Mouse (Mus musculus): ENCODE measurements around the gene Gabarap. TPM values are rescaled to one million over a fixed set of nuclear protein-coding genes. Genes with fewer than 3 reads are reported as not detected.
A peak's percentile ranks its signal among the peaks of the same experiment; 100 is the strongest.

Gabarap gene
- total and polyA plus RNA-seq, 3 experiments = 189 to 352 (median 213) TPM

DNA sequence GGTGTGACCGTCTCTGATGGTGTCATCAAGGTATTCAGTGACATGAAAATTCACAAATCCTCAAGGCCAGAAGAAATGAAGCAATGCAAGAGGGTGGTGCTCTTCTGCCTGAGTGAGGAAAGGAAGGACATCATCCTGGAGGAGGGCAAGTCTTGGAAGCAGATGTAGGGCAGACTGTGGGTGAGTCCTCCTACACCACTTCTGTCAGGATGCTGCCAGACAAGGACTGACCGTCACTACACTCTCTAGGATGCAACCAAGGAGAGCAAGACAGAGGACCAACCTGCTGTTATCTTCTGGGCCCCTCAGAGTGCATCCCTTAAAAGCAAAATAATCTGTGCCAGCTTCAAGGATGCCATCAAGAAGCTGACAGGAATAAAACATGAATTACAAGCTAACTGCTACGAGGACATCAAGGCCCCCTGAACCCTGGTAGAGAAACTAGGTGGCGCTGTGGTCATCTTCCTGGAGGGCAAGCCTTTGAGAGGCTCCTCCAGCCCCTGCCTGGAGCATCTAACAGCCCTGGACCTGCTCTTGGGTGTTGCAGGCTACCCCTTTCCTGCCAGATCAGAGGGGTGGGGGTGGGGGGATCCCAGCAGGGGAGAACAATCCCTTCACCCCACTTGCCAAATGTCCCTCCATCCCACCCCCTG, 40.0 kb upstream of the Gabarap start:
- no peak overlapping the region for H3K9ac ChIP-seq (ENCODE audit: insufficient read depth, low read depth)
- H3K27ac ChIP-seq (ENCODE audit: insufficient read depth, low read depth) = no peak overlapping the region
- TF ChIP-seq SMC3 (IDR thresholded peaks at IDR 0.05; ENCODE audit: low read depth, low read length) (peak; percentile 44), RAD21 (IDR thresholded peaks at IDR 0.05; ENCODE audit: low read depth, low read length) (peak; percentile 56), CTCF (conservative IDR thresholded peaks at IDR 0.05 in 1 of 2, IDR thresholded peaks at IDR 0.05 in 1 of 2; ENCODE audit: low read depth in 2 of 2, low read length in 2 of 2) (peak; percentile 27 to 77; a peak in 3 of 4 replicates), POLR2AphosphoS2 (IDR thresholded peaks at IDR 0.05; ENCODE audit: low read depth, low read length) (no peak), IRF4 (IDR thresholded peaks at IDR 0.05; ENCODE audit: low read depth, low read length) (peak; percentile 68), USF1 (IDR thresholded peaks at IDR 0.05; ENCODE audit: low read depth, low read length) (no peak), MAZ (IDR thresholded peaks at IDR 0.05; ENCODE audit: low read depth, low read length) (0 out of 2 replicates have a peak, but pooled peaks have one; percentile 53), MEF2A (IDR thresholded peaks at IDR 0.05; ENCODE audit: borderline replicate concordance, low read depth, low read length) (no peak), CHD2 (IDR thresholded peaks at IDR 0.05; ENCODE audit: low read length) (no peak)
- no peak overlapping the region for H3K4me3 ChIP-seq (replicated peaks in 1 of 3; ENCODE audit: low read depth in 2 of 3, low read length in 2 of 3, poor library complexity in 1 of 3)
- no peaks in the 10 kb centered on the region for H3K79me2 ChIP-seq (replicated peaks; ENCODE audit: control insufficient read depth, extremely low read depth, insufficient read depth, poor library complexity, severe bottlenecking)
- dilution Hi-C loops (cut with MboI; ENCODE audit: extremely low pct_ligation_motif_present, extremely low pct_unique_long_range_greater_than_20kb, low sequenced_read_pairs) = no loop called here
- in situ Hi-C loops (cut with MboI; ENCODE audit: low pct_ligation_motif_present, low pct_unique_long_range_greater_than_20kb, low sequenced_read_pairs) = loop anchor here (5.0 kb wide), 1 partner anchor 61 kb away; no protein-coding TSS in a partner anchor
- no peaks in the 10 kb centered on the region for H3K9me3 ChIP-seq (replicated peaks; ENCODE audit: low read length)
- H3K4me1 ChIP-seq (ENCODE audit: control insufficient read depth in 1 of 2, insufficient read depth in 2 of 2) = peaks cover 23 to 43% of the 10 kb centered on the region in 2 experiments
- no peak overlapping the region for H3K4me2 ChIP-seq (ENCODE audit: insufficient read depth, low read depth, poor library complexity, severe bottlenecking)
- DNase-seq (ENCODE audit: extremely low read depth) = no peak
- peaks cover 17% of the 10 kb centered on the region for H3K27me3 ChIP-seq (replicated peaks)
- no peaks in the 10 kb centered on the region for H3K36me3 ChIP-seq (replicated peaks in 1 of 2; ENCODE audit: control insufficient read depth in 1 of 2, insufficient read depth in 1 of 2, low read length in 1 of 2)

- H3K27ac ChIP-seq (ENCODE audit: insufficient read depth, low read depth) = no peak overlapping the region
- H3K36me3 ChIP-seq (replicated peaks in 1 of 2; ENCODE audit: control insufficient read depth in 1 of 2, insufficient read depth in 1 of 2, low read length in 1 of 2) = no peaks in the 10 kb centered on the region
- peaks cover 17% of the 10 kb centered on the region for H3K27me3 ChIP-seq (replicated peaks)
- no peaks in the 10 kb centered on the region for H3K9me3 ChIP-seq (replicated peaks; ENCODE audit: low read length)
- H3K4me2 ChIP-seq (ENCODE audit: insufficient read depth, low read depth, poor library complexity, severe bottlenecking) = no peak overlapping the region
- peak; percentile 55 to 81 for TF ChIP-seq CTCF (conservative IDR thresholded peaks at IDR 0.05 in 1 of 2, IDR thresholded peaks at IDR 0.05 in 1 of 2; ENCODE audit: low read depth in 2 of 2, low read length in 2 of 2)
- TF ChIP-seq ZC3H11A (IDR thresholded peaks at IDR 0.05; ENCODE audit: low read depth, low read length) = peak; percentile 4; the same call in 1 of the 2 replicates
- TF ChIP-seq JUN (IDR thresholded peaks at IDR 0.05; ENCODE audit: insufficient read depth, low read depth, low read length) = no peak
- peak; percentile 62 for TF ChIP-seq SMC3 (IDR thresholded peaks at IDR 0.05; ENCODE audit: low read depth, low read length)
- peak; percentile 75 for TF ChIP-seq RAD21 (IDR thresholded peaks at IDR 0.05; ENCODE audit: low read depth, low read length)
- no peak for TF ChIP-seq TBP (conservative IDR thresholded peaks at IDR 0.05; ENCODE audit: low read depth, low read length)
- TF ChIP-seq IRF4 (IDR thresholded peaks at IDR 0.05; ENCODE audit: low read depth, low read length) = 0 out of 2 replicates have a peak, but pooled peaks have one; percentile 18
- peak; percentile 42; the same call in 1 of the 2 replicates for TF ChIP-seq MEF2A (IDR thresholded peaks at IDR 0.05; ENCODE audit: borderline replicate concordance, low read depth, low read length)
- H3K4me1 ChIP-seq (ENCODE audit: control insufficient read depth in 1 of 2, insufficient read depth in 2 of 2) = peaks cover 11 to 29% of the 10 kb centered on the region in 2 experiments
- no peaks in the 10 kb centered on the region for H3K79me2 ChIP-seq (replicated peaks; ENCODE audit: control insufficient read depth, extremely low read depth, insufficient read depth, poor library complexity, severe bottlenecking)
- in situ Hi-C loops (cut with MboI; ENCODE audit: low pct_ligation_motif_present, low pct_unique_long_range_greater_than_20kb, low sequenced_read_pairs) = loop anchor here (5.0 kb wide), 1 partner anchor 60 kb away; no protein-coding TSS in a partner anchor
- dilution Hi-C loops (cut with MboI; ENCODE audit: extremely low pct_ligation_motif_present, extremely low pct_unique_long_range_greater_than_20kb, low sequenced_read_pairs) = no loop called here
- H3K4me3 ChIP-seq (replicated peaks in 1 of 3; ENCODE audit: low read depth in 2 of 3, low read length in 2 of 3, poor library complexity in 1 of 3) = no peak overlapping the region
- no peak overlapping the region for H3K9ac ChIP-seq (ENCODE audit: insufficient read depth, low read depth)
- DNase-seq (ENCODE audit: extremely low read depth) = no peak
Observed at GRCm38 (mm10) chr11:69952274-69952673, 38.7 kb upstream of the Gabarap start.
